Mouse (Mus musculus): Measurements from ENCODE around the gene Rbm33.

Gene Rbm33

GRCm38 (mm10) chr5:28316722-28317245 is at the start of gene Rbm33:
Gene Rbm33, plus strand, starts transcription at chr5:28317121.
- peak; percentile 90 for DNase-seq (ENCODE audit: low read depth)

GRCm38 (mm10) chr5:28267576-28267975 is 49.3 kb upstream of the Rbm33 start:
- no peak for DNase-seq (ENCODE audit: low read depth)

GRCm38 (mm10) chr5:28269469-28269991 is 47.4 kb upstream of the Rbm33 start:
- peak; percentile 54 for DNase-seq (ENCODE audit: low read depth)

GRCm38 (mm10) chr5:28272836-28273235 is 44.1 kb upstream of the Rbm33 start:
- DNase-seq (ENCODE audit: low read depth), result no peak

GRCm38 (mm10) chr5:28277279-28277678 is 39.6 kb upstream of the Rbm33 start:
- no peak for DNase-seq (ENCODE audit: low read depth)

- no peak for DNase-seq (ENCODE audit: low read depth)
Observed at GRCm38 (mm10) chr5:28289111-28289510, 27.8 kb upstream of the Rbm33 start.

- DNase-seq (ENCODE audit: low read depth), result no peak
Observed at GRCm38 (mm10) chr5:28290630-28291029, 26.3 kb upstream of the Rbm33 start.

- DNase-seq (ENCODE audit: low read depth), result no peak
Observed at GRCm38 (mm10) chr5:28291118-28291850, 25.6 kb upstream of the Rbm33 start.

GRCm38 (mm10) chr5:28292281-28292680 is 24.6 kb upstream of the Rbm33 start:
- no peak for DNase-seq (ENCODE audit: low read depth)

- peak; percentile 89 for DNase-seq (ENCODE audit: low read depth)
Observed at GRCm38 (mm10) chr5:28293990-28294389, 22.9 kb upstream of the Rbm33 start.

GRCm38 (mm10) chr5:28298161-28298560 is 18.8 kb upstream of the Rbm33 start:
- DNase-seq (ENCODE audit: low read depth), result no peak

- DNase-seq (ENCODE audit: low read depth), result no peak
Observed at GRCm38 (mm10) chr5:28298693-28299092, 18.2 kb upstream of the Rbm33 start.

- DNase-seq (ENCODE audit: low read depth), result no peak
Observed at GRCm38 (mm10) chr5:28299346-28299745, 17.6 kb upstream of the Rbm33 start.

- no peak for DNase-seq (ENCODE audit: low read depth)
Observed at GRCm38 (mm10) chr5:28302671-28303070, 14.2 kb upstream of the Rbm33 start.

GRCm38 (mm10) chr5:28304551-28304950 is 12.4 kb upstream of the Rbm33 start:
- DNase-seq (ENCODE audit: low read depth), result no peak

- DNase-seq (ENCODE audit: low read depth), result peak; percentile 91
Observed at GRCm38 (mm10) chr5:28315526-28315925, 1.4 kb upstream of the Rbm33 start.

- no peak for DNase-seq (ENCODE audit: low read depth)
Observed at GRCm38 (mm10) chr5:28316151-28316721, 685 bp upstream of the Rbm33 start.

- DNase-seq (ENCODE audit: low read depth), result no peak
Observed at GRCm38 (mm10) chr5:28317253-28317916, 464 bp downstream of the Rbm33 start.

GRCm38 (mm10) chr5:28317917-28318267 is 971 bp downstream of the Rbm33 start:
- peak; percentile 86 for DNase-seq (ENCODE audit: low read depth)

- DNase-seq (ENCODE audit: low read depth), result no peak
Observed at GRCm38 (mm10) chr5:28318671-28319070, 1.8 kb downstream of the Rbm33 start.

- DNase-seq (ENCODE audit: low read depth), result peak; percentile 32
Observed at GRCm38 (mm10) chr5:28321769-28322168, 4.8 kb downstream of the Rbm33 start.

GRCm38 (mm10) chr5:28322189-28322588 is 5.3 kb downstream of the Rbm33 start:
- DNase-seq (ENCODE audit: low read depth), result no peak

GRCm38 (mm10) chr5:28323822-28324221 is 6.9 kb downstream of the Rbm33 start:
- no peak for DNase-seq (ENCODE audit: low read depth)

All from induced T-regulatory cell, adult 2 months (primary cell).